Comparison of ENCODE assay signal across 17 mouse cellular contexts in genomic region chr10:56474951-56475350, GRCm38 (mm10).
"Had no signal": no experiment of that assay in that cellular context is flagged by ENCODE, and none has a peak within 500 bp of the region (broad histone marks: within the 10 kb centered on the region; RNA-seq: fewer than 3 reads in every experiment).

No protein-coding gene starts in this region.

- H3K27ac ChIP-seq: limb, embryonic 10.5 days; limb, embryonic 13.5 days; liver, embryonic 12.5 days; liver, embryonic 15.5 days; lung, embryonic 15.5 days; stomach, postnatal 0 days had no signal

- H3K27me3 ChIP-seq: limb, embryonic 13.5 days; liver, embryonic 12.5 days; liver, embryonic 15.5 days; lung, embryonic 15.5 days; megakaryocyte, embryonic 14.5 days had no signal

- H3K36me3 ChIP-seq: limb, embryonic 10.5 days; limb, embryonic 13.5 days; liver, embryonic 12.5 days; liver, embryonic 15.5 days; lung, embryonic 15.5 days had no signal

- H3K9me3 ChIP-seq: limb, embryonic 10.5 days; limb, embryonic 13.5 days; liver, embryonic 12.5 days; liver, embryonic 15.5 days; lung, embryonic 15.5 days had no signal

- H3K4me3 ChIP-seq: limb, embryonic 10.5 days; limb, embryonic 13.5 days; liver, embryonic 12.5 days; liver, embryonic 15.5 days; lung, embryonic 15.5 days; megakaryocyte, embryonic 14.5 days had no signal

- H3K4me1 ChIP-seq: limb, embryonic 10.5 days; liver, embryonic 12.5 days; liver, embryonic 15.5 days; megakaryocyte, embryonic 14.5 days had no signal

- H3K4me2 ChIP-seq: limb, embryonic 13.5 days; liver, embryonic 12.5 days; liver, embryonic 15.5 days; lung, embryonic 15.5 days; midbrain, embryonic 11.5 days had no signal

- DNase-seq: kidney, adult 8-10 months; kidney, postnatal 25 days; liver; lung, adult 18-20 months; lung, postnatal 10 days; lung, postnatal 36 days; midbrain, embryonic 14.5 days; thymus, postnatal 25 days had no signal

- H3K9ac ChIP-seq: limb, embryonic 13.5 days; liver, embryonic 12.5 days; liver, embryonic 15.5 days; lung, embryonic 15.5 days had no signal

- ATAC-seq: intestine, postnatal 0 days; liver, embryonic 12.5 days had no signal
